Mouse (Mus musculus) hindbrain, embryonic 16.5 days (tissue): ENCODE results near the gene Asnsd1. TPM values are rescaled to one million over a fixed set of nuclear protein-coding genes. Genes with fewer than 3 reads are reported as not detected.
"Not testable (repeated sequence)": the region's sequence is repeated elsewhere in the genome, so short reads cannot be mapped to it uniquely, and the experiment has no call there.

ENCODE experiments used
- ATAC-seq: fragments of 200-750 bp; cut with Nextera tagmentation; 2 replicates; pipeline ENCODE4 v1.8.0; 2017; ENCODE audit warnings: moderate TSS enrichment, moderate library complexity
- H3K27ac ChIP-seq: fragments of 300-500 bp; sonication (generic); 2 replicates; pipeline ENCODE4 v1.5.1; 2014; ENCODE audit warnings: low read depth, mild to moderate bottlenecking, control low read depth, low read length, moderate library complexity
- H3K27me3 ChIP-seq: fragments of 300-500 bp; sonication (generic); replicated peaks from 2 replicates; pipeline ENCODE4 v1.6.1; 2014; ENCODE audit warnings: low read length; ENCODE audit not compliant: control insufficient read depth, insufficient read depth
- H3K36me3 ChIP-seq: fragments of 300-500 bp; sonication (generic); 2 replicates; pipeline ENCODE4 v1.6.1; 2014; ENCODE audit warnings: mild to moderate bottlenecking, low read length, moderate library complexity, mixed read lengths; ENCODE audit not compliant: control insufficient read depth, insufficient read depth
- H3K4me1 ChIP-seq: fragments of 300-500 bp; sonication (generic); 2 replicates; pipeline ENCODE4 v1.6.1; 2014; ENCODE audit warnings: low read depth, low read length; ENCODE audit not compliant: control insufficient read depth, insufficient read depth
- H3K4me2 ChIP-seq: fragments of 300-500 bp; sonication (generic); 2 replicates; pipeline ENCODE4 v1.6.1; 2014; ENCODE audit warnings: mild to moderate bottlenecking, low read length, control low read depth, moderate library complexity
- H3K4me3 ChIP-seq: fragments of 300-500 bp; sonication (generic); 2 replicates; pipeline ENCODE4 v1.5.1; 2014; ENCODE audit warnings: mild to moderate bottlenecking, low read length, control low read depth, moderate library complexity
- H3K9ac ChIP-seq: fragments of 300-500 bp; sonication (generic); 2 replicates; pipeline ENCODE4 v1.6.1; 2014; ENCODE audit warnings: low read depth, mild to moderate bottlenecking, control low read depth, low read length, moderate library complexity
- H3K9me3 ChIP-seq: fragments of 300-500 bp; sonication (generic); 2 replicates; pipeline ENCODE4 v1.6.1; 2014; ENCODE audit warnings: mild to moderate bottlenecking, low read length, moderate library complexity; ENCODE audit not compliant: control insufficient read depth
- WGBS: fragments of 180-500 bp; shearing (Covaris S2); extraction: QIAGEN DNeasy Blood & Tissue Kit; methylation state at CpG from one replicate; pipeline ENCODE4 v1.1.7; 2014; 5-methylcytosine and 5-hydroxymethylcytosine counted together
- polyA plus RNA-seq: library from polyadenylated mRNA; unstranded; fragments of >200 nt; fragmentation: Nextera tagmentation; extraction: Ambion mirVana; gene quantifications from 2 replicates; pipeline ENCODE4 v1.2.1, GENCODE M21; 2015

Gene Asnsd1
- polyA plus RNA-seq, 1 experiment from 2014 or later, result 52.9 TPM

- WGBS, result 76% methylated on average over 2 of the region's 2 CpGs
- H3K4me2 ChIP-seq, H3K9ac ChIP-seq, ATAC-seq, H3K4me3 ChIP-seq, H3K4me1 ChIP-seq, H3K27ac ChIP-seq, H3K27me3 ChIP-seq: not testable (repeated sequence)
- Histone ChIP-seq H3K36me3 (peaks cover 12% of the 10 kb centered on the region), H3K9me3 (peaks cover 13% of the 10 kb centered on the region)
Observed at GRCm38 (mm10) chr1:53337403-53337802, 15.1 kb downstream of the Asnsd1 start.

GRCm38 (mm10) chr1:53335465-53335864, 17.1 kb downstream of the Asnsd1 start:
- Histone ChIP-seq H3K4me3 (no peak overlapping the region), H3K36me3 (no peaks in the 10 kb centered on the region; the same call in 1 of the 2 replicates), H3K4me2 (no peak overlapping the region), H3K27ac (no peak overlapping the region), H3K9me3 (peaks cover 3% of the 10 kb centered on the region), H3K27me3 (no peaks in the 10 kb centered on the region), H3K9ac (no peak overlapping the region), H3K4me1 (no peaks in the 10 kb centered on the region)
- ATAC-seq, result no peak

GRCm38 (mm10) chr1:53333527-53333926, 19.0 kb downstream of the Asnsd1 start:
- not testable (repeated sequence) for H3K36me3 ChIP-seq, H3K4me1 ChIP-seq, H3K9me3 ChIP-seq, H3K9ac ChIP-seq, H3K27ac ChIP-seq, ATAC-seq, H3K4me3 ChIP-seq, H3K27me3 ChIP-seq, H3K4me2 ChIP-seq
- WGBS, result 87% methylated on average over 5 of the region's 5 CpGs

GRCm38 (mm10) chr1:53324827-53325494, 27.6 kb downstream of the Asnsd1 start:
- no peaks in the 10 kb centered on the region; the same call in none of the 2 replicates for H3K36me3 ChIP-seq
- no peaks in the 10 kb centered on the region for H3K27me3 ChIP-seq
- no peaks in the 10 kb centered on the region for H3K9me3 ChIP-seq
- 93% methylated on average over 5 of the region's 5 CpGs for WGBS
- H3K27ac ChIP-seq, result no peak overlapping the region
- H3K9ac ChIP-seq, result no peak overlapping the region
- no peak overlapping the region for H3K4me3 ChIP-seq
- H3K4me2 ChIP-seq, result no peak overlapping the region
- H3K4me1 ChIP-seq, result no peaks in the 10 kb centered on the region
- ATAC-seq, result no peak

GRCm38 (mm10) chr1:53324277-53324676, 28.3 kb downstream of the Asnsd1 start:
- H3K9ac ChIP-seq, result no peak overlapping the region
- H3K4me1 ChIP-seq, result no peaks in the 10 kb centered on the region
- H3K27ac ChIP-seq, result no peak overlapping the region
- no peaks in the 10 kb centered on the region; the same call in none of the 2 replicates for H3K36me3 ChIP-seq
- 97% methylated on average over 1 of the region's 1 CpGs for WGBS
- H3K4me3 ChIP-seq, result no peak overlapping the region
- H3K4me2 ChIP-seq, result no peak overlapping the region
- ATAC-seq, result no peak
- H3K27me3 ChIP-seq, result no peaks in the 10 kb centered on the region
- H3K9me3 ChIP-seq, result no peaks in the 10 kb centered on the region

- ATAC-seq, result no peak
- Histone ChIP-seq H3K36me3 (no peaks in the 10 kb centered on the region; the same call in none of the 2 replicates), H3K27ac (no peak overlapping the region), H3K4me1 (no peaks in the 10 kb centered on the region), H3K4me2 (no peak overlapping the region), H3K27me3 (no peaks in the 10 kb centered on the region), H3K4me3 (no peak overlapping the region), H3K9me3 (no peaks in the 10 kb centered on the region), H3K9ac (no peak overlapping the region)
- WGBS, result 96% methylated on average over 5 of the region's 5 CpGs
Observed at GRCm38 (mm10) chr1:53323254-53323653, 29.3 kb downstream of the Asnsd1 start.

GRCm38 (mm10) chr1:53321662-53322344, 30.7 kb downstream of the Asnsd1 start:
- no peaks in the 10 kb centered on the region for H3K27me3 ChIP-seq
- no peak for ATAC-seq
- H3K9ac ChIP-seq, result no peak overlapping the region
- H3K36me3 ChIP-seq, result no peaks in the 10 kb centered on the region; the same call in none of the 2 replicates
- H3K4me1 ChIP-seq, result no peaks in the 10 kb centered on the region
- no peak overlapping the region for H3K4me3 ChIP-seq
- WGBS, result 99% methylated on average over 4 of the region's 4 CpGs
- no peak overlapping the region for H3K27ac ChIP-seq
- no peak overlapping the region for H3K4me2 ChIP-seq
- H3K9me3 ChIP-seq, result no peaks in the 10 kb centered on the region

GRCm38 (mm10) chr1:53312989-53313967, 39.3 kb downstream of the Asnsd1 start, which contains the start of gene Osgepl1:
Osgepl1 (plus strand) TSS chr1:53313624.
- Histone ChIP-seq H3K27ac (peak within 1 kb of the TSS; percentile 86), H3K4me2 (peak within 1 kb of the TSS; percentile 71), H3K36me3 (no peaks in the 10 kb centered on the region), H3K4me1 (peaks cover 4% of the 10 kb centered on the region), H3K4me3 (peak within 1 kb of the TSS; percentile 67), H3K27me3 (no peaks in the 10 kb centered on the region), H3K9ac (peak within 1 kb of the TSS; percentile 81), H3K9me3 (no peaks in the 10 kb centered on the region)
- 2% methylated on average over 27 of the region's 27 CpGs for WGBS
- peak; percentile 100 for ATAC-seq
